Mouse (Mus musculus): ENCODE results near the gene Osbpl7. TPM values are rescaled to one million over a fixed set of nuclear protein-coding genes. Genes with fewer than 3 reads are reported as not detected.

Osbpl7 gene
- polyA plus RNA-seq, 1 experiment = 9.1 TPM

DNA sequence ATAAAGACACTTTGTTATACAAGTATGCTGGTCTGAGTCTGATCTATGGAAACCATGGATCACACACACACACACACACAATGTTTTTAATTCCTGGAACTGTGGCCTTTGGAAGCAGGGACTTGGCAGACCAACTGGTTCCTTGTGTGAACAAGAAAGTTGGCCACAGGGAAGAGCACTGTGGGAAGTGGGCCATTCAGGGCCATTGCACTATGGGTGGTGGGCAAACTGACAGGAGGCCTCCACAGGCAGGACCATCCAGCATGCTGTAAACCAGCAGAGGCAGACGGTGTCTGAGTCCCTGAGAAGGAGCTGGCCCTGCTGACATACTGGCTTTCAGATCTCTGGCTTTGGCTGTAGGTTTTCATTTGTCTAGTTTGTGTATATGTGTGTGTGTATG is 18.9 kb downstream of the Osbpl7 start:
- no peak overlapping the region for H3K27ac ChIP-seq (ENCODE audit: insufficient read depth, low read depth, low read length)
- WGBS = 82% methylated on average over 1 of the region's 1 CpGs
- TF ChIP-seq CTCF (conservative IDR thresholded peaks at IDR 0.05; ENCODE audit: insufficient read depth, insufficient read length, low read depth, low read length) (no peak), POLR2A (IDR thresholded peaks at IDR 0.05; ENCODE audit: low read depth, low read length) (no peak)
- no peak overlapping the region for H3K4me3 ChIP-seq (ENCODE audit: insufficient read depth, low read depth, low read length)
- no peaks in the 10 kb centered on the region for H3K27me3 ChIP-seq (replicated peaks; ENCODE audit: control insufficient read depth, insufficient read depth, low read length)
- no peak for DNase-seq
- no peaks in the 10 kb centered on the region for H3K36me3 ChIP-seq (ENCODE audit: control insufficient read depth, insufficient read depth, low read length)
- no peaks in the 10 kb centered on the region for H3K4me1 ChIP-seq (ENCODE audit: control insufficient read depth, insufficient read depth, low read length)

DNA sequence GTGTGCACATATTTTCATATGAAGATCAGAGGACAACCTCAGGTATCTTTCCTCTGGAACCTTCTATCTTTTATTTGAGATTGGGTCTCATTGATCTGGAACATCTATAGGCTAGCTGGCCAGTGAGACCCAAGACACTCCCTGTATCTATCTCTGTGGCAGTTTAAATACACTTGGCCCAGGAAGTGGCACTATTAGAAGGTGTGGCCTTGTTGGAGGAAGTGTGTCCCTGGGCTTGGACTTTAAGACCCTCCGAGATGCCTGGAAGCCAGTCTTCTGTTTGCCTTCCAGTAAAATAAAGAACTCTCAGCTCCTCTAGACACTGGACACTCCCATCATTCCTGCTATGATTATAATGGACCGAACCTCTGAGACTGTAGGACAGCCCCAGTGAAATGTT is 19.3 kb downstream of the Osbpl7 start:
- 78% methylated on average over 2 of the region's 2 CpGs for WGBS
- no peak overlapping the region for H3K4me3 ChIP-seq (ENCODE audit: insufficient read depth, low read depth, low read length)
- H3K36me3 ChIP-seq (ENCODE audit: control insufficient read depth, insufficient read depth, low read length) = no peaks in the 10 kb centered on the region
- no peak overlapping the region for H3K27ac ChIP-seq (ENCODE audit: insufficient read depth, low read depth, low read length)
- H3K4me1 ChIP-seq (ENCODE audit: control insufficient read depth, insufficient read depth, low read length) = no peaks in the 10 kb centered on the region
- no peak for DNase-seq
- H3K27me3 ChIP-seq (replicated peaks; ENCODE audit: control insufficient read depth, insufficient read depth, low read length) = no peaks in the 10 kb centered on the region
- no peak for TF ChIP-seq CTCF (conservative IDR thresholded peaks at IDR 0.05; ENCODE audit: insufficient read depth, insufficient read length, low read depth, low read length)
- no peak for TF ChIP-seq POLR2A (IDR thresholded peaks at IDR 0.05; ENCODE audit: low read depth, low read length)

DNA sequence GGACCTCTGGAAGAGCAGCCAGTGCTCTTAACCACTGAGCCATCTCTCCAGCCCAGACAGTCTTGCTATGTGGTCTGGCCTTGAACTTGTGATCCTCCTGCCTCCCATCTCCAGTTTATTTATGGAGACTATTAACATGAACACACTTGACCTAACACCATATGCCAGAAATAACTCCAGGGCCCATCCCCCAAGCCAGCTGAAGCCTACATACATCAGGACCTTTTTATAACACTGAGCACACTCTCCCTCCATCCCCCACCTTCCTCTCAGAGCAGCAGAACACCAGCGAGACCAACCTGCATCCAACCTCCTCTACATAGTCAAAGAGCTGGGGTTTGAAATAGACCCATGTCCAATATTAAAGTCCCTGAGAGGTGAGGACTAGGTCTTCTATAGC is 20.7 kb downstream of the Osbpl7 start:
- 69% methylated on average over 1 of the region's 1 CpGs for WGBS
- Histone ChIP-seq H3K27ac (ENCODE audit: insufficient read depth, low read depth, low read length) (no peak overlapping the region), H3K4me1 (ENCODE audit: control insufficient read depth, insufficient read depth, low read length) (no peaks in the 10 kb centered on the region), H3K4me3 (ENCODE audit: insufficient read depth, low read depth, low read length) (no peak overlapping the region), H3K27me3 (replicated peaks; ENCODE audit: control insufficient read depth, insufficient read depth, low read length) (no peaks in the 10 kb centered on the region), H3K36me3 (ENCODE audit: control insufficient read depth, insufficient read depth, low read length) (no peaks in the 10 kb centered on the region)
- TF ChIP-seq CTCF (conservative IDR thresholded peaks at IDR 0.05; ENCODE audit: insufficient read depth, insufficient read length, low read depth, low read length) = no peak
- no peak for TF ChIP-seq POLR2A (IDR thresholded peaks at IDR 0.05; ENCODE audit: low read depth, low read length)
- no peak for DNase-seq

DNA sequence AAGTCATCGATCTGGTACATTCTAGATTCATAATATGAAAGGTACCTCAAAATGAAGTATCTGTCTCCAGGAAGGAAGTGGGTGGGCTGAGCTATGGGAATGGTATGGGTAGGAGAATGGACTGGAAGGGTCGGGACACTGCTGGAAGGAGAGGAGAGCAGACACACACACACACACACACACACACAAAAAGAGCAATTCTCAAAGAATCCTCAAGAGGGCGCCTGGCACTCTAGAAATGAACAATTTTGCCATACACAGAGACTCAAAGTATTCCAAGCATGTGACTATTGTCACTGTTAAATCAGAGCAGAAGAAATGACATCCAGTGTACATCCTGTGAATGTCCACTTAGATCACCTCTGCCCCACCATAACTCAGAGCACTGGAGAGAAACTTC is 22.1 kb downstream of the Osbpl7 start:
- H3K27me3 ChIP-seq (replicated peaks; ENCODE audit: control insufficient read depth, insufficient read depth, low read length) = no peaks in the 10 kb centered on the region
- H3K4me1 ChIP-seq (ENCODE audit: control insufficient read depth, insufficient read depth, low read length) = no peaks in the 10 kb centered on the region
- H3K4me3 ChIP-seq (ENCODE audit: insufficient read depth, low read depth, low read length) = no peak overlapping the region
- no peaks in the 10 kb centered on the region for H3K36me3 ChIP-seq (ENCODE audit: control insufficient read depth, insufficient read depth, low read length)
- WGBS = 23% methylated on average over 3 of the region's 3 CpGs
- no peak overlapping the region for H3K27ac ChIP-seq (ENCODE audit: insufficient read depth, low read depth, low read length)
- peak; percentile 55 for TF ChIP-seq CTCF (conservative IDR thresholded peaks at IDR 0.05; ENCODE audit: insufficient read depth, insufficient read length, low read depth, low read length)
- no peak for TF ChIP-seq POLR2A (IDR thresholded peaks at IDR 0.05; ENCODE audit: low read depth, low read length)
- peak; percentile 51 for DNase-seq

DNA sequence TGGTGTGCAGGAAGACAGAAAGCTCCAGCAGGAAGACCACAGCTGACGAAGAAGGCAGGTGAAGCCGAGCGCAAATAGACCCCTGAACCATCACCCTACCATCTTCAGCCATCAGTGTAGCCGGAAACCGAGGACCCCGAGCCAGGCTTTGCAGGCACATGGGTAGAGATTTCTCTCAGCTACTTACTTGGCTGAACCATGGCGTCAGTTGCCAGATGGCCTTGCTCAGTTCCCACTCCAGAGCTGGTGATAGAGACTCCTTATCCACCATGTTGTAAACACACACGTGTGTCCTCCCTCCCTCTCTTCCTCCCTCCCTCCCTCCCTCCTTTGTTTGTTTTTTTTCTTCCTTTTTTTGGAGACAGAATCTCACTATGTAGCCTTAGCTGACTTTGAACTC is 23.8 kb downstream of the Osbpl7 start:
- 72% methylated on average over 8 of the region's 8 CpGs for WGBS
- H3K4me1 ChIP-seq (ENCODE audit: control insufficient read depth, insufficient read depth, low read length) = no peaks in the 10 kb centered on the region
- TF ChIP-seq POLR2A (IDR thresholded peaks at IDR 0.05; ENCODE audit: low read depth, low read length) (no peak), CTCF (conservative IDR thresholded peaks at IDR 0.05; ENCODE audit: insufficient read depth, insufficient read length, low read depth, low read length) (no peak)
- no peak overlapping the region for H3K27ac ChIP-seq (ENCODE audit: insufficient read depth, low read depth, low read length)
- no peaks in the 10 kb centered on the region for H3K36me3 ChIP-seq (ENCODE audit: control insufficient read depth, insufficient read depth, low read length)
- DNase-seq = no peak
- no peak overlapping the region for H3K4me3 ChIP-seq (ENCODE audit: insufficient read depth, low read depth, low read length)
- H3K27me3 ChIP-seq (replicated peaks; ENCODE audit: control insufficient read depth, insufficient read depth, low read length) = no peaks in the 10 kb centered on the region

DNA sequence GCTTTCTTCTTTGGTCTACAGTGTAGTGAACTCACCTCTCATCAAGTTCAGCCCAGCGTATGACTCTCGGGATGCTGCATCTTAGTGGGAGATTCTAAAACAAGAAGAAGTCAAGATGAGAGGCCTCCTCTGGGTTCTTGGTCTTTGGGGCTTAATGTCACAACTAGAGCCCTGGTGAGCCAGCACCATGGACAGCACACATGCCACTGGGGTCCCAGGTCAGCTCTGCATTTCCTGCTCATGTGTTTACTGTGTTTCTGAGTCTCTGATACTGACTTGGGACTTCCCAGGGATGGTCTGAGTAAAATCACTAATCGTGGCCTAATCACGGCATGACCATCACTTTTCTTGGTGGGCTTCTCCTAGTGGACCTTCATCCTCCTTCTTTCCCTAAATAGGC is 28.3 kb downstream of the Osbpl7 start:
- H3K36me3 ChIP-seq (ENCODE audit: control insufficient read depth, insufficient read depth, low read length) = no peaks in the 10 kb centered on the region
- WGBS = 46% methylated on average over 4 of the region's 4 CpGs
- no peaks in the 10 kb centered on the region for H3K27me3 ChIP-seq (replicated peaks; ENCODE audit: control insufficient read depth, insufficient read depth, low read length)
- no peak overlapping the region for H3K4me3 ChIP-seq (ENCODE audit: insufficient read depth, low read depth, low read length)
- no peak for TF ChIP-seq CTCF (conservative IDR thresholded peaks at IDR 0.05; ENCODE audit: insufficient read depth, insufficient read length, low read depth, low read length)
- TF ChIP-seq POLR2A (IDR thresholded peaks at IDR 0.05; ENCODE audit: low read depth, low read length) = no peak
- H3K27ac ChIP-seq (ENCODE audit: insufficient read depth, low read depth, low read length) = no peak overlapping the region
- no peak for DNase-seq
- no peaks in the 10 kb centered on the region for H3K4me1 ChIP-seq (ENCODE audit: control insufficient read depth, insufficient read depth, low read length)

DNA sequence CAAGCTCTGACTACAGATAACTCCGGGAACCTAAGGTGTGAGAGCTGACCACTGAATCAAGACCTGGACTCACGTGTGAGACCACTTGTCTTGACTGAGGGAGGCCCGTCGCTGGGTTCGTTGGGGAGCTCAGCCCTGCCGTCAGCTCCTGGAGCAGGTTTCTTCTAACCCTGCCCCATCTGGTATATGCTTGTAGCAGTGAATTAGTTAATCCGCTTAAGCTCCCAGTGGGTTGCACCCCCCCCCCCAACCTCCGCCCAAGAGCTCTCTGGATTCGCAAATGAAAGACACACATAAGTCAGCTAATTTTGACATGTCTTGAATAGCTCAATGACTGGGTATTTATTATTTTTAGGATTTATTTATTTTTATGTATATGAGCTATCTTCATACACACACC is 29.9 kb downstream of the Osbpl7 start:
- 58% methylated on average over 9 of the region's 9 CpGs for WGBS
- no peaks in the 10 kb centered on the region for H3K4me1 ChIP-seq (ENCODE audit: control insufficient read depth, insufficient read depth, low read length)
- no peak overlapping the region for H3K27ac ChIP-seq (ENCODE audit: insufficient read depth, low read depth, low read length)
- H3K27me3 ChIP-seq (replicated peaks; ENCODE audit: control insufficient read depth, insufficient read depth, low read length) = no peaks in the 10 kb centered on the region
- DNase-seq = no peak
- H3K36me3 ChIP-seq (ENCODE audit: control insufficient read depth, insufficient read depth, low read length) = no peaks in the 10 kb centered on the region
- no peak for TF ChIP-seq CTCF (conservative IDR thresholded peaks at IDR 0.05; ENCODE audit: insufficient read depth, insufficient read length, low read depth, low read length)
- no peak overlapping the region for H3K4me3 ChIP-seq (ENCODE audit: insufficient read depth, low read depth, low read length)

DNA sequence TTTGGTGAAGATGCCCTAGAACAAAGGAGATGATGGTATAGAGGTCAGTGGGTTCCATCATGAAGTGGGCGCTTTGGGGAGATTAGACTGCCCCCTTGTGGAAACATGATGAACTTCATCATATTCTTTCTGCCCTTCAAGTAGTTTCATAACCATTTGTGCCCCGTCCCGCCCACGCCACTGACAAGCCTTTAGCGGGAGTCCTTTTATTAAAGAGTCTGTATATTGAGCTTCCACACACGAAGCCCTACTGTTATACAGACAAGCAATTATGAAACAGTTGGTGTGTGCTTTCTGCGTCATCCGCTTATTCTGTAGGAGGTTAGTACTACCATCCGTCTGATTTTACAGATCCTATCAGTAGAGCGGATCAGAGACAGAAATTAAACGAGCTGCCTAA is 32.5 kb downstream of the Osbpl7 start:
- TF ChIP-seq POLR2A (IDR thresholded peaks at IDR 0.05; ENCODE audit: low read depth, low read length) (no peak), CTCF (conservative IDR thresholded peaks at IDR 0.05; ENCODE audit: insufficient read depth, insufficient read length, low read depth, low read length) (peak; percentile 50)
- Histone ChIP-seq H3K27me3 (replicated peaks; ENCODE audit: control insufficient read depth, insufficient read depth, low read length) (no peaks in the 10 kb centered on the region), H3K4me1 (ENCODE audit: control insufficient read depth, insufficient read depth, low read length) (no peaks in the 10 kb centered on the region), H3K27ac (ENCODE audit: insufficient read depth, low read depth, low read length) (no peak overlapping the region), H3K4me3 (ENCODE audit: insufficient read depth, low read depth, low read length) (no peak overlapping the region), H3K36me3 (ENCODE audit: control insufficient read depth, insufficient read depth, low read length) (no peaks in the 10 kb centered on the region)
- peak; percentile 47 for DNase-seq
- 32% methylated on average over 11 of the region's 11 CpGs for WGBS
